Mouse (Mus musculus) erythroblast, embryonic 14.5 days (primary cell): Measurements from ENCODE around the gene Adpgk. TPM values are rescaled to one million over a fixed set of nuclear protein-coding genes. Genes with fewer than 3 reads are reported as not detected.

ENCODE experiments used
- H3K27me3 ChIP-seq: 2 replicates; pipeline ENCODE4 v1.6.1; 2012; ENCODE audit warnings: inconsistent platforms; ENCODE audit not compliant: control insufficient read depth
- H3K36me3 ChIP-seq: 2 replicates; pipeline ENCODE4 v1.6.1; 2012; ENCODE audit warnings: mild to moderate bottlenecking, inconsistent platforms; ENCODE audit not compliant: control insufficient read depth
- H3K4me1 ChIP-seq: 2 replicates; pipeline ENCODE4 v1.6.1; 2012; ENCODE audit warnings: inconsistent platforms; ENCODE audit not compliant: control insufficient read depth
- H3K4me3 ChIP-seq: replicated peaks from 2 replicates; pipeline ENCODE3; 2012; ENCODE audit warnings: moderate library complexity, mild to moderate bottlenecking, inconsistent platforms
- H3K9me3 ChIP-seq: 2 replicates; pipeline ENCODE4 v1.6.1; 2012; ENCODE audit warnings: low read length, inconsistent platforms, mixed read lengths; ENCODE audit not compliant: control insufficient read depth
- GATA1 ChIP-seq: IDR thresholded peaks from 2 replicates; pipeline ENCODE4 v1.6.1; 2012; ENCODE audit warnings: low read length, inconsistent platforms, mixed read lengths
- TAL1 ChIP-seq: IDR thresholded peaks from 3 replicates; pipeline ENCODE4 v1.6.1; 2012; ENCODE audit warnings: low read length, inconsistent platforms, mixed read lengths
- polyA plus RNA-seq: library from polyadenylated mRNA; stranded (reverse); fragments of >175 nt; gene quantifications from 2 replicates; pipeline ENCODE4 v1.2.3, GENCODE M21; 2012

Gene Adpgk
- 0.17 and 0.26 TPM in 2 replicates for polyA plus RNA-seq

DNA sequence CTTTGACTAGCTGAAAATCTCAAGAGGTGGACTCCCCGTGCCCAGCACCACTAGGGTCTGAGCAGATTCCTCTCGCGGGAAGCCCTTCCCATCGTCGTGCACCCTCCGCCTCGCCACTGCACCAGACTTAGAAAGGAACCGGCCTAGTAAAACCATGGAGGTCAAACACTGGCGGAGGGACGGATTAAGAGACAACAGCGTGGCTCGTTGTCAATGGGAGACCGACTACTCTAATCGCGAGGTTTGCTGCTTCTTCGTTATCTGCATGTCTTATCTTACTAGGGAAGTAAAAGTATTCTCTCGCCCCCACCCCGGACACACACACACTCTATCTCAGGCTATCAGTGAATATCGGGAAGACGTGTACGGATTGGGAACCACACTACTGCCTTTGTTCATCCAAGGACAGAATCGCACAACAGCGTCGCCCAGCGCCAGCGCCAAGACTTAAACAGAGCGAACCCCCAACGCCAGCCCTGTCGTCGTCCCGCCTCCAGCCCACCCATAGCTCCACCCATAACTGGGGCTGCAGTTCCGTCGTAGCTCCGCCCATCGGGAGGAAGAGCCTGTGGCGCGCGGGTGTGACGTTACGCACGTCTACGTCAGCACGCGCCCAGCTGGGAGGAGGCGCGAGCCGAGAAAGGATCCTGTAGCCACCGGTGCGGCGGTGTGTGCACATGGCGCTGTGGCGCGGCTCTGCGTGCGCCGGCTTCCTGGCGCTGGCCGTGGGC lies at the start of gene Adpgk:
Adpgk (plus strand) TSS at position 602 of the 731 bp plus-strand sequence.
- TF ChIP-seq GATA1, result peak; percentile 66
- TF ChIP-seq TAL1, result no peak
- peaks cover 5% of the 10 kb centered on the region for H3K36me3 ChIP-seq
- H3K27me3 ChIP-seq, result no peaks in the 10 kb centered on the region
- H3K4me1 ChIP-seq, result peaks cover 88% of the 10 kb centered on the region
- no peaks in the 10 kb centered on the region for H3K9me3 ChIP-seq
- H3K4me3 ChIP-seq, result peak within 1 kb of the TSS; percentile 85

DNA sequence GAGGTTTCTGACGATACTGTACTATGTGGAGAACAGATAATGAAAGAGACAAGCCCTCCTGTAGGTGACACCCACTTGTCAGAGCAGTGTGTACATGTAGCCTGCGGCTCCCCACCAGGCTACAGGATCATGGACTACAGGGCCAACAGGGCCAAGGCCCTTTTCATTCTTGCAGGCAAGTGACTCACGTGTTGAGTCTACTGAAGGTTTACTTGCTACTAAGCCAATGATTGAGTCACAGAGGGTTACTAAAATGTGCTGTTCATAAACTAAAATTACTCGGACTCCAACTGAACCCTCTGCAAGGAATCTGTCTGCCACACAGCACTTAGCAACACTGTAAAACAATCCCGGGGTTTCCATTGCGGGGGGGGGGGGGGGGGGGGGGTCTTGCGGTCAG lies 46.2 kb upstream of the Adpgk start:
- H3K27me3 ChIP-seq, result no peaks in the 10 kb centered on the region
- no peak overlapping the region for H3K4me3 ChIP-seq
- TF ChIP-seq GATA1 (no peak), TAL1 (no peak)
- H3K4me1 ChIP-seq, result no peaks in the 10 kb centered on the region
- no peaks in the 10 kb centered on the region for H3K36me3 ChIP-seq
- H3K9me3 ChIP-seq, result no peaks in the 10 kb centered on the region

DNA sequence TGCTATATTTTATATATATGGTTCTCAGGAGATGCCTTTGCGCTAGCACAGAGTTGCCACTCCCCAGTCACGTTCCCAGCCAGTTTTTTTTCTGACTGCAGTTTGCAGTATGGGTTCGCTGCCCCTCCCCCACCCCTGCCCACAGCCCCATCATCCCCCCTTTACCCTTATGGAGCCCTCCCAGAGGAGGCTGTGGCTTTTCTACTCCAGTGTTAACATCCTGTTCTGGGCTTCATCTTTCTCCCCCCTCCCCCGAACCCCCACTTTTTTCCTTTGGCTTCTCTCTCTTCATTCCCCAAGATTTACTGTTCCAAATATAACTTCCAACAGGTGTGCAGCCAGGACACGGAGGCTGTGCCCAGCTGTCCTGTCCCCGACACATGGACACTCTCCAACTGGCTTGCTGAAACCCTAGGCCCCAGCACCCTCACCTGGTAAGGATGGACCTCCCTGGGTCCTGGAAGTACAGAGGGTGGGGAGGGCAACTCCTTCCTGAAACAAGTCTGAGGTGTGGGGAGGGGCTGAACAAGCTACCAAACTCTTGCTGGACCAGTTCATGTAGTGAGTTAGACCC lies 44.8 kb upstream of the Adpgk start:
- no peaks in the 10 kb centered on the region for H3K4me1 ChIP-seq
- no peak for TF ChIP-seq GATA1
- TF ChIP-seq TAL1, result no peak
- no peak overlapping the region for H3K4me3 ChIP-seq
- no peaks in the 10 kb centered on the region for H3K27me3 ChIP-seq
- no peaks in the 10 kb centered on the region for H3K9me3 ChIP-seq
- H3K36me3 ChIP-seq, result no peaks in the 10 kb centered on the region

DNA sequence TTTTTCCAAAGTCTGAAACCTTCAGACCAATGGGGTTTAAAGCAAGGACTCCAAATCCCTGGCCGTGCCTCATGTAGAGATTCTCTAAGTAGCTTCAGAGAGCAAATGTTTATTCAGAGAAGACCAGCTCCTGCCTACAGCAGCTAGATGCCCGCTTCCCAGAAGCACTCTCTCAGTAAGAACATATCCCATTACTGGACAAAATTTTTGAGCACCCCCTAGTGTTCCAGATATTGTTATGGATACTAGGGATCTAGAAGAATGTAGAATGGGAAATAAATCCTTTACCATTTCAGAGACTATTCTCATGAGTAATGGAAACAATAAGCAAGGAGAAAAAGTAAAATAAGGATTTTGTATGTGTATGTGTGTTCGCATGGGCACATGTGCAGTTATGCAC lies 42.0 kb upstream of the Adpgk start:
- no peaks in the 10 kb centered on the region for H3K9me3 ChIP-seq
- H3K36me3 ChIP-seq, result no peaks in the 10 kb centered on the region
- no peak overlapping the region for H3K4me3 ChIP-seq
- no peaks in the 10 kb centered on the region for H3K27me3 ChIP-seq
- TF ChIP-seq TAL1 (no peak), GATA1 (no peak)
- H3K4me1 ChIP-seq, result no peaks in the 10 kb centered on the region

DNA sequence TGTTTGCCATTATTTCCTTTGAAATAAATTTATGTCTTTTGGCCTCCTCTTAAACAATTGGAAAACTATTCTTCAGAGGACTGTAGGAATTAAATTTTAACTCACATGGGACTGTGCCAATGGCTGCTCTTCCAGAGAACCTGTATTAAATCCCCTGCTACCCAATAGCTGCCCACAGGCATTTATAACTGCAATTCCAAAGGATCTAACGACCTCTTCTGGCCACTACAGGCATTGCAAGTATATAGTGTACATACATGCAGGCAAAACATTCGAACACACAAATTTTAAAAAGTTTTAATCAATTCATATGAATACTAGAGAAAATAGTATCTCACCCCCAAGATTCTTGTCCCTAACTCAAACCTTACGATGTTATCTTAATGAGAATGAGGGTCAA lies 41.1 kb upstream of the Adpgk start:
- H3K4me1 ChIP-seq, result peaks cover 3% of the 10 kb centered on the region
- H3K27me3 ChIP-seq, result no peaks in the 10 kb centered on the region
- H3K36me3 ChIP-seq, result no peaks in the 10 kb centered on the region
- no peaks in the 10 kb centered on the region for H3K9me3 ChIP-seq
- H3K4me3 ChIP-seq, result no peak overlapping the region
- TF ChIP-seq TAL1 (no peak), GATA1 (no peak)

DNA sequence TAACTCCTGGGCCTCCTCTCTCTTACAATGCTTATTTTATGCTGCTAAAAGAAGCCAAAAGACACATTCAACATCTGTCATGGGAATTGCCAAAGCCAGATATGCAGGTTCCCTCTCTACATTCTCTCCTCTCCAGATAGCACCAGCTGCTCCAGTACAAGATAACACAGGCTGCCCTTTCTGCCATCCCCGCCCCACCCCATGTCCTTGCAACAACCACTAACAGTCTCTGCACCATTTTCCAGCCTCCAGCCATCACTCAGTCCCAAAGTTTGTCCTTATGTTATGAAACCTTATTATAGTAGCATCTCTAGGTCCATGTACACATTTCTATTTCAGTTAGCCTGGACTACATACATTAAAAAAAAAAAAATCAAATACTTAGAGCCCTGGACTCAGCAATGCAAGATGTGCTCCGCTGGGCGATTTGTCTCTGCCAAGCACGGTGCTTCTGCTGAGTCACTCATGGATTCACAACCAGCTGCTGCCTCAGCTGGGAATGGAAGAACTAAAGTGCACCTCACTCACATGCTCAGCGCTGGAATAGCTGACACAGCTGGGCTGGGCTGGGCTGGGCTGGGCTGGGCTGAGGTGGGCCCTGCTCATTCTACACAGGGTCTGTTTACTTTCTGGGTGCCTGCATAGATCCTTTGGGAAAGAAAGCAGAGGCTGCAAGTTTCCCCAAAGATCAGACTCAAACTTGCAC lies 36.5 kb upstream of the Adpgk start:
- H3K9me3 ChIP-seq, result no peaks in the 10 kb centered on the region
- peaks cover 3% of the 10 kb centered on the region for H3K4me1 ChIP-seq
- TF ChIP-seq TAL1 (no peak), GATA1 (no peak)
- H3K36me3 ChIP-seq, result no peaks in the 10 kb centered on the region
- H3K27me3 ChIP-seq, result no peaks in the 10 kb centered on the region
- no peak overlapping the region for H3K4me3 ChIP-seq

DNA sequence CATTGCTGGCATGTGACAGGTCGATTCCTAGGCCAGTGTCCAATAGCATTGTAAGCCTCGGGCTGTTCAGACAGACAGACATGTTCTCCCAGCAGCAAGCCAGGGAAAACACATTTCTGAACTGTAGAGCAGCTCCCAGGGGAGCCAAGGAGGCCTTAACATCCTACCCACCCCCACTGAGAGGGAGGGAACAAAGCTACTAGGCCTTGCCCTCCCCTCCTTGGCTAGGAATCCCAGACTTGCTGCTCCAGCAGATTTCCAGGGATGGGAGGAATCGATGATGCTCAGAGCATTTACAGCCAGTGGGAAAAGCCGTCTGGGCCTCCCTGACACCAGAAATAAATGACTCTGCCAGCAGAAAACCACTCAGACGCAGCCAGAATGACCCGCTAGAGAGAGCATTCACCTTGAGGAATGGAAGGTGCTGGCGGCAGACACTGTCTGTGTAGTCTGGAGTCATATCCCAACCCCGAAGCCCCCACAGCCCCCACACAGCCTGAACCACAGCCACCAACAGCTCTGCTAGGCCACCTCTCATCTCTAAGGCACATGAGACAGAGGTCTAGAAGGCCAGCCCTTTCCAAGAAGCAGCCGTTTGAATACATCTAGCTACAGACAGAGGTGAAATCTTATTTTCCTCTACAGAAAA lies 31.4 kb upstream of the Adpgk start:
- Histone ChIP-seq H3K9me3 (no peaks in the 10 kb centered on the region), H3K36me3 (no peaks in the 10 kb centered on the region), H3K4me3 (no peak overlapping the region), H3K4me1 (no peaks in the 10 kb centered on the region; the same call in 1 of the 2 replicates), H3K27me3 (no peaks in the 10 kb centered on the region)
- TF ChIP-seq GATA1 (no peak), TAL1 (no peak)

DNA sequence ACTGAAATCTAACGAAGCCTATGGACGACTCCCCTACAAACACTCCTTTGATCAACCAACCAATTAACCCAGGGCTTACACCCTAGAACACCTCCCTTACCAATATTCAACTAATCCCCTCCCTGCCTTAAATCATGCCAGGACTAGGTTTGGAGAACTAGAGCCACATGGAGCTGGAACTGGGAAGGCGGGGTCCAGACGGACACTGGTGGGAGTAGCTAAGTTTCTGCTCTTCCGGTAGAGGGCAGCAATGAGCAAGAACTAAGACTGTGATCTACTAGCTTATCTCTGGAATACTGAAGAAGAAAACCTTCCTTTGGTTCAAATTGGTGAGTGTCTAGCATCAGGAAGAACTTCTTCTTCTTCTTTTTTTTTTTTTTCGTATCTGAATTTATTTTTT lies 25.0 kb upstream of the Adpgk start:
- Histone ChIP-seq H3K4me3 (no peak overlapping the region), H3K27me3 (no peaks in the 10 kb centered on the region; the same call in 1 of the 2 replicates), H3K9me3 (no peaks in the 10 kb centered on the region), H3K36me3 (no peaks in the 10 kb centered on the region), H3K4me1 (peaks cover 17% of the 10 kb centered on the region)
- TF ChIP-seq GATA1 (no peak), TAL1 (no peak)

DNA sequence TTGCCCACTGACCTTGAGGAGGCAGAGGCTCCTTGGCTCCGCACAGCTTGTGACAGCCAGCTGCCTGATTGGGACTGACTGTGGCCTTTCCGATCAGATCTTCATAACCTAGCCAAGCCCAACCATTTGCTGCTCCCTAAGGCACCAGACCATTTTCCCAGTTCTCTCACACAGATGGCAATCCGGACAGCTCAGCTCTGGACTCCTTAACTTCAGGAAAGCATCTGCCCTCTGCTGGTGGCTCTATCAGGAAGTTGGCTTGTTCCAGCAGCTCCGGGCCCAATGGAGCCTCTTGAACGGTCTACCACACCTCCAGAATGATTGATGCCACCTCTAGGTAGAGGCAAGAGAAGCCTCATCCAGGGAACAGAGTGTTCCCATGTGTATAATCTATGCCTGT lies 21.6 kb upstream of the Adpgk start:
- no peaks in the 10 kb centered on the region; the same call in 1 of the 2 replicates for H3K27me3 ChIP-seq
- H3K36me3 ChIP-seq, result no peaks in the 10 kb centered on the region
- TF ChIP-seq TAL1, result no peak
- no peak for TF ChIP-seq GATA1
- H3K9me3 ChIP-seq, result no peaks in the 10 kb centered on the region
- no peak overlapping the region for H3K4me3 ChIP-seq
- peaks cover 29% of the 10 kb centered on the region for H3K4me1 ChIP-seq
